Mouse (Mus musculus) right cerebral cortex, postnatal 10 days (tissue): ENCODE measurements around the gene Cep131.
A peak's percentile ranks its signal among the peaks of the same experiment; 100 is the strongest.

Experiments used
- DNase-seq, 2 experiments: peaks; one replicate each; pipeline ENCODE4 v3.0.0; 2021; ENCODE audit warnings: low spot score in 2 of 2

Gene Cep131

GRCm38 (mm10) chr11:120052274-120052673 is 34.4 kb downstream of the Cep131 start:
- no peak for DNase-seq

- no peak for DNase-seq
Observed at GRCm38 (mm10) chr11:120051124-120051811, 35.4 kb downstream of the Cep131 start.

- no peak for DNase-seq
Observed at GRCm38 (mm10) chr11:120049067-120049466, 37.6 kb downstream of the Cep131 start.

- peak; percentile 75 to 83 for DNase-seq
Observed at GRCm38 (mm10) chr11:120048252-120048556, 38.4 kb downstream of the Cep131 start.

GRCm38 (mm10) chr11:120047531-120048251 is 38.9 kb downstream of the Cep131 start:
- no peak for DNase-seq

GRCm38 (mm10) chr11:120046553-120047191 is 40.0 kb downstream of the Cep131 start, which contains the start of gene Aatk:
Gene Aatk (minus strand): TSS chr11:120047167.
- DNase-seq = peak in 1 of 2 experiments; percentile 62

GRCm38 (mm10) chr11:120045839-120046552 is 40.6 kb downstream of the Cep131 start:
- DNase-seq = peak; percentile 76 to 80

GRCm38 (mm10) chr11:120045341-120045740 is 41.3 kb downstream of the Cep131 start:
- no peak for DNase-seq

GRCm38 (mm10) chr11:120042141-120042838 is 44.3 kb downstream of the Cep131 start:
- DNase-seq = no peak

GRCm38 (mm10) chr11:120041191-120042123 is 45.2 kb downstream of the Cep131 start:
- peak; percentile 74 to 82 for DNase-seq

- peak; percentile 61 to 80 for DNase-seq
Observed at GRCm38 (mm10) chr11:120040440-120040839, 46.2 kb downstream of the Cep131 start.

GRCm38 (mm10) chr11:120039581-120039980 is 47.0 kb downstream of the Cep131 start:
- peak; percentile 66 to 70 for DNase-seq

- no peak for DNase-seq
Observed at GRCm38 (mm10) chr11:120034762-120035161, 51.9 kb downstream of the Cep131 start.

GRCm38 (mm10) chr11:120034306-120034705 is 52.3 kb downstream of the Cep131 start:
- no peak for DNase-seq

GRCm38 (mm10) chr11:120033473-120033872 is 53.2 kb downstream of the Cep131 start:
- no peak for DNase-seq

GRCm38 (mm10) chr11:120032052-120032451 is 54.6 kb downstream of the Cep131 start:
- DNase-seq = no peak

- DNase-seq = peak; percentile 67 to 76
Observed at GRCm38 (mm10) chr11:120030145-120030901, 56.3 kb downstream of the Cep131 start.

GRCm38 (mm10) chr11:120029431-120030144 is 57.0 kb downstream of the Cep131 start:
- peak in 1 of 2 experiments; percentile 70 for DNase-seq
